Mouse (Mus musculus) limb, embryonic 10.5 days (tissue): Measurements from ENCODE around the gene Tgtp1. TPM values are rescaled to one million over a fixed set of nuclear protein-coding genes. Genes with fewer than 3 reads are reported as not detected.
"Not testable (repeated sequence)": the region's sequence is repeated elsewhere in the genome, so short reads cannot be mapped to it uniquely, and the experiment has no call there.

Experiments used
- DNase-seq: peaks from one replicate; pipeline ENCODE4 v3.0.0-alpha.2; 2017; ENCODE audit warnings: low spot score
- H3K27ac ChIP-seq: fragments of 300-500 bp; sonication (generic); 2 replicates; pipeline ENCODE4 v1.5.1; 2016; ENCODE audit warnings: mild to moderate bottlenecking
- H3K27me3 ChIP-seq: fragments of 300-500 bp; sonication (generic); 2 replicates; pipeline ENCODE4 v1.6.1; 2016; ENCODE audit warnings: low read depth, mild to moderate bottlenecking; ENCODE audit not compliant: poor library complexity, severe bottlenecking
- H3K36me3 ChIP-seq: fragments of 300-500 bp; sonication (generic); 2 replicates; pipeline ENCODE4 v1.6.1; 2016; ENCODE audit warnings: mild to moderate bottlenecking, moderate library complexity
- H3K4me1 ChIP-seq: fragments of 300-500 bp; sonication (generic); 2 replicates; pipeline ENCODE4 v1.6.1; 2016
- H3K4me3 ChIP-seq: fragments of 300-500 bp; sonication (generic); 2 replicates; pipeline ENCODE4 v1.5.1; 2016; ENCODE audit warnings: mild to moderate bottlenecking, moderate library complexity
- H3K9me3 ChIP-seq: fragments of 300-500 bp; sonication (generic); replicated peaks from 2 replicates; pipeline ENCODE4 v1.6.1; 2016; ENCODE audit warnings: mild to moderate bottlenecking
- WGBS: fragments of 180-500 bp; shearing (Covaris S2); methylation state at CpG from one replicate; pipeline ENCODE4 v1.1.7; 2016; 5-methylcytosine and 5-hydroxymethylcytosine counted together
- polyA plus RNA-seq: library from polyadenylated mRNA; unstranded; fragments of >200 nt; fragmentation: Nextera tagmentation; extraction: Ambion mirVana; gene quantifications from 2 replicates; pipeline ENCODE4 v1.2.1, GENCODE M21; 2016

Gene Tgtp1
- polyA plus RNA-seq, result not detected in 2 replicates

DNA sequence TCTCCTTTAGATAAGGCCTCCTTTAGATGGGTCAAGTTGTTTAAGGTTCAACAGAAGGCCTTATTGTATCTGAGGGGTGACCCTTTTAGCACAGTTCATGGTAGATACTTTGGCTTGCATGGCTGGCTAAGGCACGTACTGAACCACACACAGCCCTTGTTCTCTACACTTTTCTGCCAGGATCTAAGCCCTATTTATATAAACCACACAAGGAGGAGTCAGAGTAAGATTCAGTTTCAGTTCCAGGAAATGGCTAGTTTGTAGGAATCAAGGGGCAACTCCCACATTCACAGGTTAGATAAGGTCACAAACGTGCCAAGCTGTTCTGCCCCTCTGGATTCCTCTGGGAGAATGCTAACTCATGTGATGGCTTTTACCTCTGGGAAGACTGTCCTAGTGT, at the start of gene Tgtp1:
Tgtp1 (minus strand) TSS at position 155 of the 400 bp plus-strand sequence.
- H3K4me1 ChIP-seq, H3K9me3 ChIP-seq, H3K4me3 ChIP-seq, H3K27ac ChIP-seq, H3K36me3 ChIP-seq, DNase-seq, H3K27me3 ChIP-seq: not testable (repeated sequence)
- WGBS, result 71% methylated on average over 2 of the region's 2 CpGs

DNA sequence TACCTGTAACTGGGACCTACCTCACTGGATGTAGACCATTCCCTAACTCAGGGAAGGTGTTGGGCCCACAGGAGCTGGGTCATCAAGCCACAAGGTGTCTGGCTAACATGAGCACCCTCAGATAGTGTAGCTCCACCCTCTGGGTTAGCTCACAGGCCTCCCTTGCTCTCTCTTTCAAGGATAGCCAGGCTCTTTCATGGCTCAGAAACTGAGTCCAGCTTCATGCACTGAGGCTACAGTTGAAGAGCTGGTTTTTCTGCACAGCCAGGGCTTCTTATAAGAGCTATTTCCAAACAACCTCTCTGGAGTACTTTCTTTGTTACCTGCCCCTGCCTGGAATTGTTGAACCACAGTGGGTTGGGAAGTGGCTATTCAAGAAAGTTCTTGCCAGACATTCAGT, 18.1 kb upstream of the Tgtp1 start:
- H3K4me3 ChIP-seq, H3K27ac ChIP-seq, H3K4me1 ChIP-seq, H3K9me3 ChIP-seq, H3K27me3 ChIP-seq, H3K36me3 ChIP-seq, DNase-seq: not testable (repeated sequence)

DNA sequence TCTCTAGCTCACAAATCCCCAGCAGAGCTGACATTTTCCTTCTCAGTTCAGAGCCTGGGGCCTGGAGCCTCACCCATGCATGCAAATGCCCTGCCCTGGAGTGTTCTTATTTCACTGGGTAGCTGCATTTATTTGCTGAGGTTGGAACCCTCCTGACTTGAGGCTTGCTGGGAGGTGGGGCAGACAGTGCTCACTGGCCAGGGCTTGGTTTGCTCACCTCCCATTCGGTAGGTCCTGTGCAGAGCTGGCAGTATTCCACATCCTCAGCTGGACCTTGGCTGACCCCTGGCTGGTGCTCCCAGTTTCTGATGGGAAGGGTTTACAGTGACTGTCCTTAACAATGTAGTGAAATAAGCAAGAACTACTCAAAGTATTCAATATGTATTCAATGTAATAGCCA, 12.8 kb upstream of the Tgtp1 start:
- WGBS, result 50% methylated on average over 1 of the region's 1 CpGs
- H3K27me3 ChIP-seq, H3K27ac ChIP-seq, H3K4me3 ChIP-seq, DNase-seq, H3K4me1 ChIP-seq, H3K9me3 ChIP-seq, H3K36me3 ChIP-seq: not testable (repeated sequence)

GRCm38 (mm10) chr11:49006317-49006716, 12.3 kb upstream of the Tgtp1 start:
- not testable (repeated sequence) for DNase-seq

DNA sequence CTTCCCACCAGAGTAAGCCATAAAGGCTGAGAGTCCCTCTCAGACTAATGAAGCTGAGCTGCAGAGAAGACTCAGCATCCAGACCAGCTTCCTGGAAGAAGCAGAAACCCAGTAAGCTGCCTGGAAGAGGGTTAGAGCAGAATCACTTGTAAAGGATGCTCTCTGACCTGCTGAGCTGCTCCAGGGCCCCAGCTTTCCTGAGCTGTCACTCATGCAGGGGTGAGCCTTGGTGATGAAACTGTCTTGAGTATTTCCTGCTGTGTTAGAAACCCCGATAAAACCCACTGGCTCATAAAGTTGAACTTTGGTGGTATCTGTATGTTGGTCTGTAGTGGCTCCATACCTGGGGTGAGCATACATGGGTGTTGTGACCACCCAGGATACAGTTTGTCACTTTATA, 6.4 kb upstream of the Tgtp1 start:
- H3K27me3 ChIP-seq, H3K4me3 ChIP-seq, DNase-seq, H3K27ac ChIP-seq, H3K36me3 ChIP-seq, H3K4me1 ChIP-seq, H3K9me3 ChIP-seq: not testable (repeated sequence)
- 78% methylated on average over 1 of the region's 1 CpGs for WGBS

More at GRCm38 (mm10) chr11:49006317-49006716, 12.3 kb upstream of the Tgtp1 start:
- not testable (repeated sequence) for H3K36me3 ChIP-seq, H3K4me1 ChIP-seq, H3K4me3 ChIP-seq, H3K9me3 ChIP-seq, H3K27ac ChIP-seq, H3K27me3 ChIP-seq
- WGBS, result 83% methylated on average over 2 of the region's 2 CpGs

- H3K27ac ChIP-seq, DNase-seq, H3K27me3 ChIP-seq, H3K4me1 ChIP-seq, H3K9me3 ChIP-seq, H3K4me3 ChIP-seq, H3K36me3 ChIP-seq: not testable (repeated sequence)
- 19% methylated on average over 10 of the region's 10 CpGs for WGBS
Measured at GRCm38 (mm10) chr11:48993296-48993695, 676 bp downstream of the Tgtp1 start.

- H3K9me3 ChIP-seq, H3K36me3 ChIP-seq, DNase-seq, H3K4me1 ChIP-seq, H3K27me3 ChIP-seq, H3K27ac ChIP-seq, H3K4me3 ChIP-seq: not testable (repeated sequence)
- 79% methylated on average over 4 of the region's 4 CpGs for WGBS
Measured at GRCm38 (mm10) chr11:48991740-48992520, 2.0 kb downstream of the Tgtp1 start, which contains the start of gene Gm12185. Gene Gm12185 (minus strand): TSS chr11:48992226.

- WGBS, result 79% methylated on average over 2 of the region's 2 CpGs
- not testable (repeated sequence) for H3K27ac ChIP-seq, H3K36me3 ChIP-seq, H3K9me3 ChIP-seq, DNase-seq, H3K4me1 ChIP-seq, H3K27me3 ChIP-seq, H3K4me3 ChIP-seq
Measured at GRCm38 (mm10) chr11:48989981-48990380, 4.0 kb downstream of the Tgtp1 start.

DNA sequence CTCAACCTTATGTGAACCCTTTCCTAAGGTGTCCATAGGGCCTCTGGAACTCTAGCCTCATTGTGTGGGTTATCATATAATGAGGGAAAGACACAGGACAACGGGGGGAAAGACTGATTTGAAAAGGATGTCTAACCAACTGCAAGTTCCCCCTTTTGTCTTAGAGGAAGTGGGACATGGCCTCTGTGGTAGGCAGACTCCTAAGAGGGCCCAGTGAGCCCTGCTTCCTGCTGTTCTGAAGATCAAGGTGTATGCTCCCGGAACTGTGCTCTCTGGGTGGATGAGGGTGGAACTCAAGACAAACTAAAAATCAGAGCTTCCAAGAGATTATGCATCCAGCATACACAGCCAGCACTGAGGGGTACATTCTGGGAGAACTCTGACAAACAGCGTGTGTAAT, 5.8 kb downstream of the Tgtp1 start:
- H3K9me3 ChIP-seq, H3K27me3 ChIP-seq, H3K27ac ChIP-seq, H3K36me3 ChIP-seq, DNase-seq, H3K4me1 ChIP-seq, H3K4me3 ChIP-seq: not testable (repeated sequence)
- WGBS, result 81% methylated on average over 2 of the region's 3 CpGs

DNA sequence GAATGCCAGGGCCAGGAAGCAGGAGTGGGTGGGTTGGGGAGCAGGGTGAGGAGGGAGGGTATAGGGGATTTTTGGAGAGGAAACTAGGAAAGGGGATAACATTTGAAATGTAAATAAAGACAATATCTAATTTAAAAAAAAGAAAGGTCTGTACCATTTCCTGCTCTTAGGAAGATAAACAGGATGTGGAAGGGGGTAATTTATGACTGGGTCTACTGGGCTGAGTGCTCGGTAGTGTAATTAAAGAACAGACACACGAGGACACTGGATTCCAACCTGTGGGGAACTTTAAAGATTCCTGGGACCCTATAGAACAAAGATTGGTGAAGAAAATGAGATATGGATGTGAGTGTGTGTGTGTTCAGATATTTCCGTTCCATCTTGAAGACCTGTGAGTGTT, 11.1 kb downstream of the Tgtp1 start:
- not testable (repeated sequence) for H3K27me3 ChIP-seq, H3K9me3 ChIP-seq, H3K4me3 ChIP-seq, H3K27ac ChIP-seq, H3K4me1 ChIP-seq, DNase-seq, H3K36me3 ChIP-seq
- no CpG with 5 or more reads among the region's 3 CpGs for WGBS

GRCm38 (mm10) chr11:48980052-48980451, 13.9 kb downstream of the Tgtp1 start:
- not testable (repeated sequence) for H3K4me1 ChIP-seq, H3K36me3 ChIP-seq, H3K9me3 ChIP-seq, H3K27ac ChIP-seq, H3K4me3 ChIP-seq, H3K27me3 ChIP-seq, DNase-seq
- no CpG with 5 or more reads among the region's 5 CpGs for WGBS

GRCm38 (mm10) chr11:48979251-48979650, 14.7 kb downstream of the Tgtp1 start, which contains the start of gene 9930111J21Rik1:
Gene 9930111J21Rik1 (minus strand): TSS chr11:48979398.
- H3K9me3 ChIP-seq, H3K4me3 ChIP-seq, H3K36me3 ChIP-seq, H3K27ac ChIP-seq, H3K27me3 ChIP-seq, H3K4me1 ChIP-seq, DNase-seq: not testable (repeated sequence)
- WGBS, result no CpG with 5 or more reads among the region's 3 CpGs

DNA sequence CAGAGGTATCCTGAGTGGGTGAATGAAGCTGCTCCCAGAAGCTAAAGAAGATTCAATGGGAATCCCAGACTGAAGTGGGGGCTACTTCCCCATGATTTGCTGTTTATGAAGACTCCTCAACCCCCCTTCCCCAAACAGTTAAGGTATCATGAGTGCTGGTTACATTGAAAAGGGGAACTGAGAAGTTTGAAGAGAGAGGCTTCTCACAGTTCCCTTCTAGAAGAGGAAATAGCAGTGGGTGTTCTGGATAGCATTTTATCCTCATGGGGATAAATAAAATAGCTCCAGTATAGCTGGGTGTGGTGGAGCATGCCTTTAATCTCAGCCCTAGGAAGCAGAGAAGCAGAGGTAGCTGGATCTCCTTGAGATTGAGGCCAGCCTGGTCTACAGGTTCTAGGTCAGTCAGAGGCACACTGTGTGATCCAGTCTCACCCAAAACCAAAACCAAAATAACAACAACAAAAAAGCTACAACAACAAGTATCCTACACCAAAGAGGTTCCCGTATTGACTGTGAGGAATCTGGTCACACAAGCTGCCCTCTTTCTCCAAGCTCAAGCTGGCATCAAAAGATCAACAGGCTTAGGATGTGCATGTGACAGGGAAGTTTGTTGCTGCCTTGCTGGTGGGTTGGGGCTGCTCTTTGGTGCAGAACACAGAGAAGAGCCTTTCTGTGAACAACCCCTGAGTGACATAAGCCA, 15.6 kb downstream of the Tgtp1 start, which contains the start of gene Olfr56:
Olfr56 (plus strand) TSS at position 650 of the 700 bp plus-strand sequence.
- not testable (repeated sequence) for H3K4me3 ChIP-seq, H3K36me3 ChIP-seq, H3K4me1 ChIP-seq, H3K9me3 ChIP-seq, H3K27ac ChIP-seq, H3K27me3 ChIP-seq, DNase-seq
- no CpG with 5 or more reads among the region's 1 CpGs for WGBS
